Mouse (Mus musculus) ES-Bruce4 (cell line): ENCODE measurements around the gene Arhgap9. TPM values are rescaled to one million over a fixed set of nuclear protein-coding genes. Genes with fewer than 3 reads are reported as not detected.
"Not testable (repeated sequence)": the region's sequence is repeated elsewhere in the genome, so short reads cannot be mapped to it uniquely, and the experiment has no call there.

ENCODE experiments used
- H3K27ac ChIP-seq: 2 replicates; pipeline ENCODE4 v1.5.1; 2012; ENCODE audit warnings: low read length, inconsistent platforms; ENCODE audit not compliant: insufficient read depth
- H3K27me3 ChIP-seq: 2 replicates; pipeline ENCODE4 v1.6.1; 2012; ENCODE audit warnings: mild to moderate bottlenecking, low read length, inconsistent platforms; ENCODE audit not compliant: control insufficient read depth, poor library complexity, insufficient read depth, severe bottlenecking
- H3K36me3 ChIP-seq: 2 replicates; pipeline ENCODE4 v1.6.1; 2012; ENCODE audit warnings: inconsistent platforms, mild to moderate bottlenecking, low read length, moderate library complexity; ENCODE audit not compliant: control insufficient read depth, poor library complexity, insufficient read depth, severe bottlenecking
- H3K4me1 ChIP-seq: one replicate; pipeline ENCODE4 v1.8.1; 2011; ENCODE audit warnings: low read length; ENCODE audit not compliant: control insufficient read depth, insufficient read depth
- H3K4me3 ChIP-seq: 2 replicates; pipeline ENCODE4 v1.5.1; 2011; ENCODE audit warnings: low read depth, mild to moderate bottlenecking, low read length
- H3K9ac ChIP-seq: 2 replicates; pipeline ENCODE4 v1.6.1; 2012; ENCODE audit warnings: low read depth, mild to moderate bottlenecking, inconsistent platforms; ENCODE audit not compliant: poor library complexity, severe bottlenecking
- H3K9me3 ChIP-seq: replicated peaks from 2 replicates; pipeline ENCODE4 v1.6.1; 2012; ENCODE audit warnings: mild to moderate bottlenecking, low read length, inconsistent platforms; ENCODE audit not compliant: control insufficient read depth, poor library complexity, insufficient read depth, severe bottlenecking
- CTCF ChIP-seq: IDR thresholded peaks from one replicate; pipeline ENCODE4 v1.8.1; 2011; ENCODE audit warnings: low read depth, low read length
- EP300 ChIP-seq: IDR thresholded peaks from 2 replicates; pipeline ENCODE4 v1.6.1; 2011; ENCODE audit warnings: low read depth, low read length; ENCODE audit not compliant: insufficient read depth
- POLR2A ChIP-seq: IDR thresholded peaks from one replicate; pipeline ENCODE4 v1.8.1; 2011; ENCODE audit warnings: low read length; ENCODE audit not compliant: insufficient read depth
- polyA plus RNA-seq: library from polyadenylated mRNA; stranded (reverse); fragments of >200 nt; gene quantifications from 2 replicates; pipeline ENCODE4 v1.2.4, GENCODE M21; 2011; ENCODE audit warnings: low read depth; ENCODE audit not compliant: missing spikeins, insufficient read depth, insufficient read length

Arhgap9 gene
- polyA plus RNA-seq, 1 experiment = 8.5 TPM

- H3K9ac ChIP-seq = peak overlapping the region; percentile 98
- H3K9me3 ChIP-seq = no peaks in the 10 kb centered on the region
- no peaks in the 10 kb centered on the region for H3K4me1 ChIP-seq
- peak overlapping the region; percentile 59 for H3K27ac ChIP-seq
- peaks cover 36% of the 10 kb centered on the region for H3K36me3 ChIP-seq
- H3K27me3 ChIP-seq = no peaks in the 10 kb centered on the region
- H3K4me3 ChIP-seq = peak overlapping the region; percentile 95
- TF ChIP-seq EP300 (no peak), CTCF (no peak), POLR2A (no peak)
These were observed 11.0 kb upstream of the Arhgap9 start for GRCm38 (mm10) chr10:127310523-127311475.

GRCm38 (mm10) chr10:127311476-127312355 is 10.0 kb upstream of the Arhgap9 start, which contains the start of gene Mars:
TSS of gene Mars (minus strand) at chr10:127311786.
- Histone ChIP-seq H3K27ac (peak within 1 kb of the TSS; percentile 59), H3K36me3 (peaks cover 27% of the 10 kb centered on the region)
- TF ChIP-seq CTCF (no peak), EP300 (peak; percentile 11; the same call in 1 of the 2 replicates), POLR2A (peak; percentile 34)

GRCm38 (mm10) chr10:127312356-127312676 is 9.4 kb upstream of the Arhgap9 start:
- Histone ChIP-seq H3K27ac (0 out of 2 replicates have a peak overlapping the region, but pooled peaks have one; percentile 8), H3K4me3 (peak overlapping the region; percentile 95), H3K27me3 (no peaks in the 10 kb centered on the region), H3K36me3 (peaks cover 21% of the 10 kb centered on the region), H3K9me3 (no peaks in the 10 kb centered on the region), H3K4me1 (no peaks in the 10 kb centered on the region), H3K9ac (peak overlapping the region; percentile 98; the same call in 1 of the 2 replicates)
- TF ChIP-seq EP300 (no peak), POLR2A (no peak), CTCF (peak; percentile 45)

More at GRCm38 (mm10) chr10:127311476-127312355, 10.0 kb upstream of the Arhgap9 start, which contains the start of gene Mars:
- peak within 1 kb of the TSS; percentile 95 for H3K4me3 ChIP-seq
- no peaks in the 10 kb centered on the region for H3K9me3 ChIP-seq
- peak within 1 kb of the TSS; percentile 98 for H3K9ac ChIP-seq
- no peaks in the 10 kb centered on the region for H3K27me3 ChIP-seq
- H3K4me1 ChIP-seq = no peaks in the 10 kb centered on the region

- Histone ChIP-seq H3K9ac (no peak overlapping the region), H3K4me1 (no peaks in the 10 kb centered on the region), H3K27me3 (no peaks in the 10 kb centered on the region), H3K27ac (peak overlapping the region; percentile 59; the same call in 1 of the 2 replicates), H3K36me3 (peaks cover 16% of the 10 kb centered on the region), H3K9me3 (no peaks in the 10 kb centered on the region), H3K4me3 (no peak overlapping the region)
- no peak for TF ChIP-seq CTCF
- TF ChIP-seq POLR2A = no peak
- TF ChIP-seq EP300 = no peak
These were observed 8.9 kb upstream of the Arhgap9 start for GRCm38 (mm10) chr10:127312858-127313257.

- peaks cover 10% of the 10 kb centered on the region for H3K36me3 ChIP-seq
- H3K4me1 ChIP-seq, H3K9me3 ChIP-seq, H3K4me3 ChIP-seq, H3K27ac ChIP-seq, H3K27me3 ChIP-seq, H3K9ac ChIP-seq: not testable (repeated sequence)
These were observed 8.2 kb upstream of the Arhgap9 start for GRCm38 (mm10) chr10:127313516-127313915.

- H3K4me1 ChIP-seq, H3K9me3 ChIP-seq, H3K27me3 ChIP-seq, H3K4me3 ChIP-seq, H3K36me3 ChIP-seq, H3K9ac ChIP-seq, H3K27ac ChIP-seq: not testable (repeated sequence)
These were observed 6.8 kb upstream of the Arhgap9 start for GRCm38 (mm10) chr10:127314950-127315349.
